Mouse (Mus musculus): ENCODE measurements at regions not wholly inside any gene's neighbourhood (a gene's known extent, or its start where the extent isn't known, plus 50 kb on each side); places are given as distances from the start of the nearest gene placed in this dataset.

GRCm38 (mm10) chr13:56021716-56022115 lies 114.4 kb downstream of the H2afy start:
- no peak for DNase-seq (ENCODE audit: low spot score in 2 of 2)

DNA sequence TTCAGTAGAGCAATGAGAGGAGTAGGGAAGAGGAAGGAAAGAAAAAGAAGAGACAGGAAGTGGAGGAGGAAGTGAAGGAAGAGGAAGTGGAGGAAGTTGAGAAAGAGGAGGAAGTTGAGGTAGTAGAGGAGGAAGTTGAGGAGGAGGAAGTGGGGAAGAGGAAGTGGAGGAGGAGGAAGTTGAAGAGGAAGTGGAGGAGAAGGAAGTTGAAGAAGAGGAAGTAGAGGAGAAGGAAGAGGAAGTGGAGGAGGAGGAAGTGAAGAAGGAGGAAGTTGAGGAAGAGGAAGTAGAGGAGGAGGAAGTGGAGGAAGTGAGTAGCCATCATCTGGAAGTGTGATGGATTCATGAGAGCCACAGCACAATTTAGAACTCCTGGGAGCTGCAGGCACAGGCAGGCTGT lies 122.2 kb downstream of the H2afy start:
- no peak for DNase-seq (ENCODE audit: low spot score in 2 of 2)

- no peak for DNase-seq (ENCODE audit: low spot score in 2 of 2)
These were observed 125.7 kb downstream of the H2afy start for GRCm38 (mm10) chr13:56010416-56010815.

DNA sequence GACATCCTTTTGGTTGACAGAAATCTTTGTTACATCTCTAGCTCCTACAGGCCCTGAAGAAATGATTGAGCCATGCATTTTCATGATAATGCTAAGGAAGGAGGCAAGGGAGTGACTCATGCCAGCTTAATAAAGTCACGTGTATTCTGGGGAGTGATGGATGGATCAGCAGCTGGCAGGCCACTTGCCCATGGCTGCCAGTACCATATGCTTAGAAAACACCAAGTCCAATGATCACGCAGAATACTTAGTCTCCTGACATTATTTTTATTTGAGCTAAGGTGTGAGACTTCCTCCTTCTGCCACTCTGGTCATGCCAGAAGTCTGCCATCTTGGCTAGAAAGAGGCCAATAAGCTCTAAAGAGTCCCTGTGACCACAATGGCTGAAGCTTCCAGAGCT lies 129.3 kb downstream of the H2afy start:
- DNase-seq (ENCODE audit: low spot score in 2 of 2), result peak in 1 of 2 experiments; percentile 6

GRCm38 (mm10) chr13:56005746-56006145 lies 130.4 kb downstream of the H2afy start:
- DNase-seq (ENCODE audit: low spot score in 2 of 2), result no peak

GRCm38 (mm10) chr13:56003724-56004393 lies 132.3 kb downstream of the H2afy start:
- DNase-seq (ENCODE audit: low spot score in 2 of 2), result peak; percentile 37 to 68

- no peak for DNase-seq (ENCODE audit: low spot score in 2 of 2)
These were observed 140.9 kb downstream of the H2afy start for GRCm38 (mm10) chr13:55995255-55995654.

DNA sequence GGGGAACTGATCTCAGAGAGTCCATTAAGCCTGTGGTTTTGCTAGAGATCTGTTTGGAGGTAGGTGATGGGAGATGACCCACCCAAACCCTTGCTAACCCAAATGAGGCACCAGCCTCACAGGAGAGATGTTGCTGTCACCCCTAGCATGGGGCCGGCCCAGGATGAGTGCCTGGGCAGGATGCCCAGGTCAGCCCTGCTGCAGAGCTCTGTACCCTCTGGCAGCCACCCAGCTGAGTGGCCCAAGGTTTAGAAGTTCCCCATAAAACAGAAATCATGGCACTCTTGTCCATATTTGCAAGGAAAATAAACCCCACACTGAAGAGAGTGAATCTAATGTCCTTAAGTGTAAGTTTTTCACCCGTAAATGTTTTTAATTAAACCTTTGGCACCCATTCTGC lies 141.7 kb downstream of the H2afy start:
- DNase-seq (ENCODE audit: low spot score in 2 of 2), result no peak

DNA sequence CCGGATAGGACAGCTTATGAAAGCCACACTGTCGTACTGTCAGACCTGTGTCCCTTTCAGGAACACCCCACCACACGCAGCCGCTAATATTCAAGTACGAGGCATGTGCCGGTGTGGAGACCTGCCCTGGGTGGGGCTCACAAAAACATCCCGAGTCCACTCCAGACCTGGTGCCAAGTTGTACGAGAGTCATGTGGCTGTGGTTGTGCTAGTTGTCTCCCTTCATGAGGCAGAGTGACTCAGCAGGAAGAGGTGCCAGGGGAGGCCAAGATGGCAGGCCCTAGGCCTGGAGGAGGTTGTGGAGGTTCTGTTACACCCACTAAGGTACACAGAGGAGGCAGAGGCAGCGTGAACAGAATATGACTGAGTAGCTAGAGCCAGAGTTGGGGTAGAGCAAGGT lies 143.5 kb downstream of the H2afy start:
- no peak for DNase-seq (ENCODE audit: low spot score in 2 of 2)

- DNase-seq (ENCODE audit: low spot score in 2 of 2), result no peak
These were observed 144.9 kb downstream of the H2afy start for GRCm38 (mm10) chr13:55991216-55991615.

- peak; percentile 39 to 43 for DNase-seq (ENCODE audit: low spot score in 2 of 2)
These were observed 146.0 kb downstream of the H2afy start for GRCm38 (mm10) chr13:55990186-55990585.

GRCm38 (mm10) chr13:55989401-55989800 lies 146.8 kb downstream of the H2afy start:
- no peak for DNase-seq (ENCODE audit: low spot score in 2 of 2)

DNA sequence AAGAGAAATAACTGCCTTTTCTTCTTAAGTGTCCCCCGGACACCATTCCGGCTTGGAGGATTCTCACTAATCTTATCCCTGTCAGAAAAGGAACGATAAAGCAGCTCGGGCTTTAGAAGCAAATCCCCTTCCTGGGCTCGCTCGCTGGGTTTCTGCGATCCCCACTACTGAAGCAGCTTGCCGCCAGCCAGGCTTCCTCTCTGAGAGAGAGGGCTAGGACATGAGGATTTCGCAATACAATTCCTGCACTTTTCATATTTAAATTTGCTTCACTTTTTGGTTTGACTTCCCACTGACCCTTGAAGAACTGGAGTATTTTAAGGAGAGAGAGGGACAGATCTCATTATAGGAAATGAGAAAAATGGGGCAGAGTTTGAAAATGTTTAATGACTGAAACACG lies 149.4 kb upstream of the Pitx1 start:
- no peak for DNase-seq (ENCODE audit: low spot score in 2 of 2)

DNA sequence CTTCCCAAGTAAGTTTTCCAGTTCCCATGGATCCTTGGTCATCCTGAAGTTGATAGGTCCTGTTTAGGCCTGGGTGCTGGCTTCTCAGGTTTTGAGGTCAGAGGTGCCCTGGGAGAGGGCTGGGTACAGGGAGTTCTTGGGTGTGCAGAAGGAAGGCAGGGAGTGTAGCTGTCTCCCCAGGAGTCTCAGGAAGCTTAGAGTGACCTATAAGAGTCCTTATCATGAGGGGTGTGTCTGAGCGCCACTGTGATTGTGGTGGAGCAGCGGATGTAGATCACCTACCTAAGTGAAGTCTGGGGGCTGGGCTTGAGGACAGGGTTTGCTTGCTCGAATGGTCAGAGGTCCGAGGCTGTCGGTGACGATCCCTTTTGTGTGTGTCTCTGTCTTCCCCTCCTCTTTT lies 148.8 kb upstream of the Pitx1 start:
- no peak for DNase-seq (ENCODE audit: low spot score in 2 of 2)

DNA sequence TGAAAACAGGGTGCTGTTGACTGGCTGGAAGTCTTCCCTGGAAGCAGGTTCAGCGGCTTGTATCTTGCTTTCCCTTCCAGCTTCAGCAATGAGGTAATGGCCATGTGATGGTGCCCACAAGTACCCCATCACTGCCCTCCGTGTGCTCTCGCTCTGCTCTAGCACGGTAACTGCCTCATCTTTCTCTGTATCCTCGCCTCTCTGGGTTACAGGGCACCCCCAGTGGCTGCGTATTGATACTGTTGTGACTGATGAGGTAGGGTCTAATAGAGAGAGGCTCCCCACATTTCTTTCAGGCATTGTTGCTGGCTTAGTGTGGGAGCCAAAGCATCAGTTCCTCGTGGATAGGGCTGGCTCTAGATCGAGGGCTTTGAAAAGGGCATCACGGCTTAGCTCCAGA lies 147.9 kb upstream of the Pitx1 start:
- DNase-seq (ENCODE audit: low spot score in 2 of 2), result no peak

DNA sequence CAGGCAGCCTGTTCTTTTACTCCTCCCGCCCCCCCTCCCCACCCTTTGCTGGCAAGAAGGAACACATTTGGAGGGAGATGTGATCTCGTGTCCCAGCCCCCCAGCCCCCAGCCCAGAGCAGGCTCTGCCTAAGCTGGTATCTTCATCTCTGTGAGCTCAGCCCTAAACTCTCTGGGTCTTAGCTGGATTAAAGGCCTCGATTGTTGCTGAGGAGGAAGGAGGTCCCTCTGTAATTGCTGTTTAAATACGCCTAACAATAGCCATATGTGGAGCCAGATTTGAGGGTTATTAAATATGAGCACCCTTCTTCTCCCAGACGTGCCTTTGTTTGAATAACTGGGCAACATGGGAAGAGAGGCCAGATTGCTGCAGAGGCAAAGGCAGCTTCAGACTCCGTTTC lies 145.0 kb upstream of the Pitx1 start:
- DNase-seq (ENCODE audit: low spot score in 2 of 2), result no peak

DNA sequence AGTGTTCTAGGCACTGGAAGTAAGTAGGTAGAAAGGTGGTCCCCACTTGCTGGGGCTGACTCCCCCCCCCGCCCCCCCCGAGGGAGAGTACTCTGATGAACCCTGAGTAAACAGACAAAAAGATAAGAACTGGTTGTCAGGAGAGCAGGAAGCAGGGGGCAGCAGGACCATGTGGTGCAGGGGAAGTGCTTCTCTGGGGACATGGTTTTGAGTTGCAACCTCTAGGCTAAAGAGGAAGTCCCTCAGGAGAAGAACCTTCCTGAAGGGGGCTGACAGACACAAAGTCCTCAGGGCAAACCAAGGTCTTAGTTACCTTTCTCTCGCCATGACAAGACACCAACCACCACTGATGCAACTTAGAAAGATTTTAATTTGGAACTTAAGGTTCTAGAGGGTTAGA lies 141.9 kb upstream of the Pitx1 start:
- no peak for DNase-seq (ENCODE audit: low spot score in 2 of 2)

- no peak for DNase-seq (ENCODE audit: low spot score in 2 of 2)
These were observed 141.0 kb upstream of the Pitx1 start for GRCm38 (mm10) chr13:55976911-55977381.

GRCm38 (mm10) chr13:55974105-55974504 lies 138.1 kb upstream of the Pitx1 start:
- no peak for DNase-seq (ENCODE audit: low spot score in 2 of 2)

DNA sequence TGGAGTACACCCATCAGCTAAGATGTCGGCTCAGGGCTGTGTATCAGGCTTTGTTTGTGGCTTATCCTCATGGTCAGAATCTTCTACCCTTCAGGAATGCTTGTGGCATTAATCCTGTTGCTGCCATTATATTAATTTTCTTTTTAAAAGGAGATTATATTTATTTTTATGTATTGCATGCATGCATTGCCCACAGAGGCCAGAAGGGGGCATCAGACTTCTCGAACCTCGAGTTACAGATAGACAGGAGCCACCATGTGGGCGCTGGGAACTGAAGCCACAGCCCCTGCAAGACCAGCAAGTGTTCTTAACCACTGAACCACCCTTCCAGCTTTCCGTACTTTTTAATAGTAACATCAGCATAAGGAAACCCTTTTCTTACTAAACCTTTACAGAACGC lies 134.7 kb upstream of the Pitx1 start:
- DNase-seq (ENCODE audit: low spot score in 2 of 2), result no peak

- DNase-seq (ENCODE audit: low spot score in 2 of 2), result no peak
These were observed 133.5 kb upstream of the Pitx1 start for GRCm38 (mm10) chr13:55969473-55969872.

DNA sequence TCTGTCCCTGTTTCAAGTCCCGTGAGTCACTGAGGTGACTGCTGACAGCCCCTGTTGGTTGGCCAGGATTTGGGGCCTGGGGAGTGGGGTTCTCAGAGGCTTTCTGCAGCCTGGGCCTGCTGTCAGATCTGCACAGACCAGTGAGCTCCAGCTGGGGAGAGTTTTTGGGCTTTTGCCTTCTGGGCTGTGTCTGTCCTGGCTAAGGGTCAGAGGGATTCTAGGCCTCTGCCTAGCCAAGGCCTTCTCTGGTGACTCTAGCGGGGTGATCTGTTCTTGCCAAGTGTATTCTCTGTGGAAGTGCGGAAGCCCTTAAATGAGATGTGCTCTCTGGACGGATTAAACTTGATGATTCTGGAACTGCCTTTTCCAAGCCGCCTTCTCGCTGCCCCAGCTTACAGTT lies 131.2 kb upstream of the Pitx1 start:
- DNase-seq (ENCODE audit: low spot score in 2 of 2), result no peak

- DNase-seq (ENCODE audit: low spot score in 2 of 2), result peak; percentile 16 to 30
These were observed 127.1 kb upstream of the Pitx1 start for GRCm38 (mm10) chr13:55963005-55963620.

All from right cerebral cortex, postnatal 36 days (tissue).